Mouse (Mus musculus): ENCODE measurements around the gene Scd2. TPM values are rescaled to one million over a fixed set of nuclear protein-coding genes. Genes with fewer than 3 reads are reported as not detected.
"Not testable (repeated sequence)": the region's sequence is repeated elsewhere in the genome, so short reads cannot be mapped to it uniquely, and the experiment has no call there.

Gene Scd2
- polyA plus RNA-seq, 2 experiments: 80.4 to 84.0 TPM

GRCm38 (mm10) chr19:44321201-44321600, 27.7 kb downstream of the Scd2 start:
- H3K27me3 ChIP-seq (ENCODE audit: control insufficient read depth, insufficient read depth, low read length): no peaks in the 10 kb centered on the region
- H3K4me1 ChIP-seq (replicated peaks; ENCODE audit: control insufficient read depth in 2 of 2, insufficient read depth in 2 of 2, low read length in 1 of 2): peaks cover 0 to 2% of the 10 kb centered on the region in 2 experiments; a peak in 2 of 4 replicates
- no peak overlapping the region for H3K9ac ChIP-seq (replicated peaks)
- no peak overlapping the region for H3K4me2 ChIP-seq (ENCODE audit: low read depth)
- WGBS (ENCODE audit: insufficient replicate concordance): 64% methylated on average over 4 of the region's 4 CpGs
- DNase-seq (ENCODE audit: low read depth in 3 of 3, low spot score in 3 of 3) (no peak), ATAC-seq (ENCODE audit: insufficient read depth) (no peak)
- TF ChIP-seq CTCF (IDR thresholded peaks at IDR 0.05; ENCODE audit: low read depth): no peak
- TF ChIP-seq EP300 (IDR thresholded peaks at IDR 0.05; ENCODE audit: low read depth): no peak
- no peak overlapping the region for H3K27ac ChIP-seq
- H3K4me3 ChIP-seq (ENCODE audit: insufficient read depth in 1 of 2, low read depth in 2 of 2, low read length in 2 of 2): no peak overlapping the region
- H3K36me3 ChIP-seq (replicated peaks; ENCODE audit: control insufficient read depth, insufficient read depth, low read depth): no peaks in the 10 kb centered on the region
- H3K9me3 ChIP-seq (ENCODE audit: control insufficient read depth, low read length): no peaks in the 10 kb centered on the region

DNA sequence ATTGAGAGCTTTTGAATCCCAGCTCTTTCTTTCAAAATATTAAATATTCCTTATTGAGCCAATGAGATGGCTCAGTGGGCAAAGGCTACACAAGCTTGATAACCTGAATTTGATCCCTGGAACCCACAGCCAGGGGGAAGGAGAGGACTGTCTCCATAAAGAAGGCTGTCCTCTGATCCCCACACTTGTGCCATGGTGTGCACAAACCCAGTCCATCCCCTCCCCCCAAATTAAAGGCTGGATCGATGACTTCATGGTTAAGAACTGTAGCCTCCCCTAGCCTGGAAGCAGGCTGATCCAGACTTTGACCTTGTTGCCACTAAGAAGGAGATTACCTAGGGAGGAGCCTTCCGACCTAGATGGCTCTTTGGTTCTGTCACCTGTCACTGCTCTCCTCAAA, 28.2 kb downstream of the Scd2 start:
- Histone ChIP-seq H3K9me3 (ENCODE audit: control insufficient read depth, low read length) (no peaks in the 10 kb centered on the region), H3K4me1 (replicated peaks; ENCODE audit: control insufficient read depth in 2 of 2, insufficient read depth in 2 of 2, low read length in 1 of 2) (peaks cover 0 to 2% of the 10 kb centered on the region in 2 experiments; a peak in 2 of 4 replicates), H3K27ac (no peak overlapping the region), H3K9ac (replicated peaks) (no peak overlapping the region), H3K36me3 (replicated peaks; ENCODE audit: control insufficient read depth, insufficient read depth, low read depth) (no peaks in the 10 kb centered on the region), H3K27me3 (ENCODE audit: control insufficient read depth, insufficient read depth, low read length) (no peaks in the 10 kb centered on the region), H3K4me3 (ENCODE audit: insufficient read depth in 1 of 2, low read depth in 2 of 2, low read length in 2 of 2) (no peak overlapping the region), H3K4me2 (ENCODE audit: low read depth) (no peak overlapping the region)
- TF ChIP-seq CTCF (IDR thresholded peaks at IDR 0.05; ENCODE audit: low read depth) (no peak), EP300 (IDR thresholded peaks at IDR 0.05; ENCODE audit: low read depth) (no peak)
- ATAC-seq (ENCODE audit: insufficient read depth) (no peak), DNase-seq (ENCODE audit: low read depth in 3 of 3, low spot score in 3 of 3) (no peak)
- WGBS (ENCODE audit: insufficient replicate concordance): 64% methylated on average over 2 of the region's 2 CpGs

- TF ChIP-seq CTCF (IDR thresholded peaks at IDR 0.05; ENCODE audit: low read depth) (no peak), EP300 (IDR thresholded peaks at IDR 0.05; ENCODE audit: low read depth) (no peak)
Observed at GRCm38 (mm10) chr19:44329566-44329965, 36.1 kb downstream of the Scd2 start.

DNA sequence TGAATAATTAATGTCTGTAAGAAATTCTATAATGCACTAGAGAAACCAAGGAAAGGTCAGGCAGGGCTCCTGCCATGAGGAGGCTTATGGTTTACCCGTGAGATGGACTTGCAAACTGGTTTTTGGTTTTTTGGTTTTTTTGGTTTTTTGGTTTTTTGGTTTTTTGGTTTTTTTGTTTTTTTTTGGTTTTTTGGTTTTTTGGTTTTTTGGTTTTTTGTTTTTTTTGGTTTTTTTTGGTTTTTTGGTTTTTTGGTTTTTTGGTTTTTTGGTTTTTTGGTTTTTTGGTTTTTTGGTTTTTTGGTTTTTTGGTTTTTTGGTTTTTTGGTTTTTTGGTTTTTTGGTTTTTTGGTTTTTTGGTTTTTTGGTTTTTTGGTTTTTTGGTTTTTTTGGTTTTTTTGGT, 37.7 kb downstream of the Scd2 start:
- H3K4me1 ChIP-seq (replicated peaks; ENCODE audit: control insufficient read depth in 2 of 2, insufficient read depth in 2 of 2, low read length in 1 of 2): not testable (repeated sequence)
- WGBS (ENCODE audit: insufficient replicate concordance): 67% methylated on average over 1 of the region's 1 CpGs

More at GRCm38 (mm10) chr19:44329566-44329965, 36.1 kb downstream of the Scd2 start:
- no peak overlapping the region for H3K27ac ChIP-seq
- no peak for DNase-seq (ENCODE audit: low read depth in 3 of 3, low spot score in 3 of 3)
- no peaks in the 10 kb centered on the region for H3K36me3 ChIP-seq (replicated peaks; ENCODE audit: control insufficient read depth, insufficient read depth, low read depth)
- no peaks in the 10 kb centered on the region for H3K27me3 ChIP-seq (ENCODE audit: control insufficient read depth, insufficient read depth, low read length)
- no peak overlapping the region for H3K9ac ChIP-seq (replicated peaks)
- H3K9me3 ChIP-seq (ENCODE audit: control insufficient read depth, low read length): no peaks in the 10 kb centered on the region
- no peaks in the 10 kb centered on the region for H3K4me1 ChIP-seq (replicated peaks; ENCODE audit: control insufficient read depth in 2 of 2, insufficient read depth in 2 of 2, low read length in 1 of 2)
- 72% methylated on average over 2 of the region's 2 CpGs for WGBS (ENCODE audit: insufficient replicate concordance)
- no peak overlapping the region for H3K4me3 ChIP-seq (ENCODE audit: insufficient read depth in 1 of 2, low read depth in 2 of 2, low read length in 2 of 2)
- ATAC-seq (ENCODE audit: insufficient read depth): no peak
- H3K4me2 ChIP-seq (ENCODE audit: low read depth): no peak overlapping the region

DNA sequence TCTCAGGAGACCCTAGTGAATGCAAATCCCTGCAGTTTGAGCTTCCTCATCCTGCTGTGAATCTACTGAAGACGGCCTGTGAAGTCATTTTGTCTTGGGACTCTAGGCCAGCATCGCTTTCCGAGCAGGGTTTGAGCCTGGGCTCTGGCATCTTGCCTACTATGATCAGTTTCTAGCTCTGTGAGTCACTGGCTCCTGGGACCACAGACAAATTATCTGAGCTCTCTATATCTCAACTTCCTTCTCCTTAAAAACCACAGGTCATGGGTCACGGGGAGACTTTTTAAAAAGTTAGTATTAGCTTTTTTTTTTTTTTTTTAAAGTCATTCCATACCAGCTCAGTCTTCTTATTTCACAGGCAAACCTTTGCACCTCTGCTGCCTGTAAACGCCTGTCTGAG, 38.4 kb downstream of the Scd2 start:
- DNase-seq (ENCODE audit: low read depth in 3 of 3, low spot score in 3 of 3): no peak
- H3K4me1 ChIP-seq (replicated peaks; ENCODE audit: control insufficient read depth in 2 of 2, insufficient read depth in 2 of 2, low read length in 1 of 2): no peaks in the 10 kb centered on the region
- H3K4me3 ChIP-seq (ENCODE audit: insufficient read depth in 1 of 2, low read depth in 2 of 2, low read length in 2 of 2): no peak overlapping the region
- H3K27ac ChIP-seq: no peak overlapping the region
- TF ChIP-seq CTCF (IDR thresholded peaks at IDR 0.05; ENCODE audit: low read depth) (no peak), EP300 (IDR thresholded peaks at IDR 0.05; ENCODE audit: low read depth) (no peak)
- H3K27me3 ChIP-seq (ENCODE audit: control insufficient read depth, insufficient read depth, low read length): no peaks in the 10 kb centered on the region
- ATAC-seq (ENCODE audit: insufficient read depth): no peak
- no peaks in the 10 kb centered on the region for H3K36me3 ChIP-seq (replicated peaks; ENCODE audit: control insufficient read depth, insufficient read depth, low read depth)
- H3K9me3 ChIP-seq (ENCODE audit: control insufficient read depth, low read length): no peaks in the 10 kb centered on the region
- WGBS (ENCODE audit: insufficient replicate concordance): 35% methylated on average over 5 of the region's 5 CpGs
- H3K4me2 ChIP-seq (ENCODE audit: low read depth): no peak overlapping the region
- no peak overlapping the region for H3K9ac ChIP-seq (replicated peaks)

More for the DNA sequence above, 37.7 kb downstream of the Scd2 start:
- H3K27me3 ChIP-seq (ENCODE audit: control insufficient read depth, insufficient read depth, low read length); H3K9me3 ChIP-seq (ENCODE audit: control insufficient read depth, low read length); H3K27ac ChIP-seq; H3K4me2 ChIP-seq (ENCODE audit: low read depth); H3K9ac ChIP-seq (replicated peaks); H3K36me3 ChIP-seq (replicated peaks; ENCODE audit: control insufficient read depth, insufficient read depth, low read depth); ATAC-seq (ENCODE audit: insufficient read depth); DNase-seq (ENCODE audit: low read depth in 3 of 3, low spot score in 3 of 3); H3K4me3 ChIP-seq (ENCODE audit: insufficient read depth in 1 of 2, low read depth in 2 of 2, low read length in 2 of 2): not testable (repeated sequence)

Measured in liver, embryonic 14.5 days (tissue).